Mouse (Mus musculus) myocyte (in vitro differentiated cells): ENCODE data around the gene Miga1.

ENCODE experiments used
- E2F4 ChIP-seq: IDR thresholded peaks from one replicate; pipeline ENCODE4 v1.6.1; 2011; ENCODE audit warnings: mild to moderate bottlenecking, control low read depth, moderate library complexity; ENCODE audit not compliant: insufficient read depth
- MAX ChIP-seq: IDR thresholded peaks from one replicate; pipeline ENCODE4 v1.6.1; 2011; ENCODE audit warnings: low read depth, mild to moderate bottlenecking, control low read depth
- MYOD1 ChIP-seq, 3 experiments: IDR thresholded peaks; one replicate each; pipeline ENCODE4 v1.6.1; 2011; ENCODE audit warnings: control low read depth in 2 of 3, low read depth in 2 of 3, mild to moderate bottlenecking in 2 of 3, moderate library complexity in 1 of 3; ENCODE audit not compliant: insufficient read length in 2 of 3, control insufficient read depth in 1 of 3
- MYOG ChIP-seq, 3 experiments: IDR thresholded peaks; one replicate each; pipeline ENCODE4 v1.6.1; 2011; ENCODE audit warnings: control low read depth in 2 of 3, low read depth in 2 of 3, mild to moderate bottlenecking in 2 of 3; ENCODE audit not compliant: insufficient read length in 2 of 3, control insufficient read depth in 1 of 3, insufficient read depth in 1 of 3
- POLR2A ChIP-seq: IDR thresholded peaks from one replicate; pipeline ENCODE4 v1.6.1; 2011; ENCODE audit warnings: low read depth, mild to moderate bottlenecking, control low read depth, moderate library complexity; ENCODE audit not compliant: insufficient read length
- POLR2AphosphoS2 ChIP-seq: IDR thresholded peaks from one replicate; pipeline ENCODE4 v1.6.1; 2011; ENCODE audit warnings: low read depth, control low read depth; ENCODE audit not compliant: insufficient read length
- TCF12 ChIP-seq: IDR thresholded peaks from one replicate; pipeline ENCODE4 v1.6.1; 2011; ENCODE audit warnings: mild to moderate bottlenecking, control low read depth; ENCODE audit not compliant: poor library complexity, insufficient read depth, severe bottlenecking
- USF1 ChIP-seq: IDR thresholded peaks from one replicate; pipeline ENCODE4 v1.6.1; 2011; ENCODE audit warnings: low read depth, mild to moderate bottlenecking, control low read depth, moderate library complexity

GRCm38 (mm10) chr3:152345732-152346632 is 5.8 kb upstream of the Miga1 start, which contains the start of gene Usp33:
- TF ChIP-seq MYOG (IDR thresholded peaks at IDR 0.05; ENCODE audit: control insufficient read depth in 1 of 3, insufficient read depth in 1 of 3, insufficient read length in 2 of 3, low read depth in 2 of 3) (no peak), USF1 (no peak), POLR2A (peak; percentile 83), MYOD1 (IDR thresholded peaks at IDR 0.05; ENCODE audit: control insufficient read depth in 1 of 3, insufficient read length in 2 of 3, low read depth in 2 of 3) (no peak), E2F4 (no peak), POLR2AphosphoS2 (peak; percentile 86), TCF12 (no peak), MAX (no peak)
